Mouse (Mus musculus) heart, postnatal 0 days (tissue): Measurements from ENCODE around the gene Wdr49. TPM values are rescaled to one million over a fixed set of nuclear protein-coding genes. Genes with fewer than 3 reads are reported as not detected.

Experiments
- ATAC-seq: fragments of 200-750 bp; cut with Nextera tagmentation; 2 replicates; pipeline ENCODE4 v1.8.0; 2017; ENCODE audit warnings: low read depth, moderate number of reproducible peaks, moderate library complexity; ENCODE audit not compliant: insufficient read depth
- DNase-seq: peaks from one replicate; pipeline ENCODE4 v3.0.0-alpha.2; 2016; ENCODE audit warnings: low spot score
- H3K27ac ChIP-seq: fragments of 300-500 bp; sonication (generic); 2 replicates; pipeline ENCODE4 v1.5.1; 2014; ENCODE audit warnings: low read depth, mild to moderate bottlenecking
- H3K27me3 ChIP-seq: fragments of 300-500 bp; sonication (generic); 2 replicates; pipeline ENCODE4 v1.6.1; 2014; ENCODE audit warnings: low read length, mixed read lengths; ENCODE audit not compliant: control insufficient read depth, insufficient read depth
- H3K36me3 ChIP-seq: fragments of 300-500 bp; sonication (generic); replicated peaks from 2 replicates; pipeline ENCODE4 v1.6.1; 2014; ENCODE audit warnings: low read length, mixed read lengths; ENCODE audit not compliant: control insufficient read depth, insufficient read depth
- H3K4me1 ChIP-seq: fragments of 300-500 bp; sonication (generic); 2 replicates; pipeline ENCODE4 v1.6.1; 2014; ENCODE audit warnings: antibody characterized with exemption; ENCODE audit not compliant: control insufficient read depth, insufficient read depth
- H3K4me2 ChIP-seq: fragments of 300-500 bp; sonication (generic); 2 replicates; pipeline ENCODE4 v1.6.1; 2014; ENCODE audit warnings: low read depth, mild to moderate bottlenecking, low read length, moderate library complexity
- H3K4me3 ChIP-seq: fragments of 300-500 bp; sonication (generic); 2 replicates; pipeline ENCODE4 v1.5.1; 2014; ENCODE audit warnings: low read depth, low read length
- H3K9ac ChIP-seq: fragments of 300-500 bp; sonication (generic); replicated peaks from 2 replicates; pipeline ENCODE4 v1.6.1; 2014; ENCODE audit warnings: low read depth, low read length, mixed read lengths
- H3K9me3 ChIP-seq: fragments of 300-500 bp; sonication (generic); replicated peaks from 2 replicates; pipeline ENCODE4 v1.6.1; 2016; ENCODE audit warnings: low read length; ENCODE audit not compliant: control insufficient read depth
- CTCF ChIP-seq: IDR thresholded peaks from 2 replicates; pipeline ENCODE4 v1.5.1; 2016; ENCODE audit warnings: antibody characterized with exemption, control low read depth, low read depth
- EP300 ChIP-seq: IDR thresholded peaks from 2 replicates; pipeline ENCODE4 v1.6.1; 2016; ENCODE audit warnings: antibody characterized with exemption, low read depth
- WGBS: fragments of 180-500 bp; shearing (Covaris S2); extraction: QIAGEN DNeasy Blood & Tissue Kit; methylation state at CpG from one replicate; pipeline ENCODE4 v1.1.7; 2014; 5-methylcytosine and 5-hydroxymethylcytosine counted together
- polyA plus RNA-seq: library from polyadenylated mRNA; unstranded; fragments of >200 nt; fragmentation: Nextera tagmentation; extraction: Ambion mirVana; gene quantifications from 2 replicates; pipeline ENCODE4 v1.2.1, GENCODE M21; 2015
- total RNA-seq: library from RNA; depleted of rRNA; stranded (reverse); fragments of >200 nt; gene quantifications from 2 replicates; pipeline ENCODE4 v1.2.3, GENCODE M21; 2014; ENCODE audit warnings: low replicate concordance; rRNA removed

The Wdr49 gene
- total RNA-seq (not detected in 2 replicates), polyA plus RNA-seq (not detected in 2 replicates)

- Histone ChIP-seq H3K9ac (no peak within 1 kb of the TSS), H3K27me3 (no peaks in the 10 kb centered on the region), H3K27ac (no peak within 1 kb of the TSS), H3K4me3 (no peak within 1 kb of the TSS), H3K36me3 (no peaks in the 10 kb centered on the region), H3K4me2 (no peak within 1 kb of the TSS), H3K4me1 (no peaks in the 10 kb centered on the region), H3K9me3 (no peaks in the 10 kb centered on the region)
- TF ChIP-seq CTCF (no peak), EP300 (no peak)
- ATAC-seq, result no peak
- DNase-seq, result no peak
- 45% methylated on average over 2 of the region's 2 CpGs for WGBS
Observed at GRCm38 (mm10) chr3:75482056-75482455, at the start of gene Wdr49. Wdr49 (minus strand) TSS chr3:75482156.

- Histone ChIP-seq H3K36me3 (peaks cover 28% of the 10 kb centered on the region), H3K4me3 (no peak overlapping the region), H3K9ac (no peak overlapping the region), H3K27me3 (no peaks in the 10 kb centered on the region), H3K27ac (no peak overlapping the region), H3K4me2 (no peak overlapping the region), H3K9me3 (no peaks in the 10 kb centered on the region), H3K4me1 (0 out of 2 replicates have a peak, but pooled peaks cover 3% of the 10 kb centered on the region)
- WGBS, result 86% methylated on average over 3 of the region's 3 CpGs
- TF ChIP-seq EP300 (no peak), CTCF (no peak)
- ATAC-seq (no peak), DNase-seq (no peak)
Observed at GRCm38 (mm10) chr3:75531074-75531473, 49.1 kb upstream of the Wdr49 start.

- Histone ChIP-seq H3K36me3 (peaks cover 47% of the 10 kb centered on the region), H3K4me2 (no peak overlapping the region), H3K9me3 (no peaks in the 10 kb centered on the region), H3K9ac (no peak overlapping the region), H3K27me3 (no peaks in the 10 kb centered on the region), H3K4me3 (no peak overlapping the region), H3K4me1 (0 out of 2 replicates have a peak, but pooled peaks cover 3% of the 10 kb centered on the region), H3K27ac (no peak overlapping the region)
- TF ChIP-seq CTCF (no peak), EP300 (no peak)
- WGBS, result 71% methylated on average over 1 of the region's 1 CpGs
- DNase-seq (no peak), ATAC-seq (no peak)
Observed at GRCm38 (mm10) chr3:75522527-75522926, 40.6 kb upstream of the Wdr49 start.

GRCm38 (mm10) chr3:75521314-75521713 lies 39.4 kb upstream of the Wdr49 start:
- no peak for DNase-seq

GRCm38 (mm10) chr3:75517631-75518250 lies 35.8 kb upstream of the Wdr49 start:
- Histone ChIP-seq H3K4me3 (no peak overlapping the region), H3K9ac (no peak overlapping the region), H3K9me3 (no peaks in the 10 kb centered on the region), H3K27me3 (no peaks in the 10 kb centered on the region), H3K36me3 (peaks cover 29% of the 10 kb centered on the region), H3K4me2 (no peak overlapping the region), H3K27ac (no peak overlapping the region), H3K4me1 (0 out of 2 replicates have a peak, but pooled peaks cover 1% of the 10 kb centered on the region)
- DNase-seq, result no peak
- WGBS, result 75% methylated on average over 7 of the region's 7 CpGs
- TF ChIP-seq EP300 (no peak), CTCF (peak; percentile 70)
- no peak for ATAC-seq

More at GRCm38 (mm10) chr3:75521314-75521713, 39.4 kb upstream of the Wdr49 start:
- Histone ChIP-seq H3K4me2 (no peak overlapping the region), H3K9ac (no peak overlapping the region), H3K9me3 (no peaks in the 10 kb centered on the region), H3K4me3 (no peak overlapping the region), H3K4me1 (0 out of 2 replicates have a peak, but pooled peaks cover 3% of the 10 kb centered on the region), H3K36me3 (peaks cover 35% of the 10 kb centered on the region), H3K27me3 (no peaks in the 10 kb centered on the region), H3K27ac (no peak overlapping the region)
- WGBS, result 78% methylated on average over 2 of the region's 2 CpGs
- TF ChIP-seq CTCF, result no peak
- no peak for TF ChIP-seq EP300
- ATAC-seq, result no peak
